Mouse (Mus musculus): ENCODE results near the gene Fchsd2. TPM values are rescaled to one million over a fixed set of nuclear protein-coding genes. Genes with fewer than 3 reads are reported as not detected.

Gene Fchsd2
- polyA plus RNA-seq, 2 experiments = 3.1 to 3.3 TPM

DNA sequence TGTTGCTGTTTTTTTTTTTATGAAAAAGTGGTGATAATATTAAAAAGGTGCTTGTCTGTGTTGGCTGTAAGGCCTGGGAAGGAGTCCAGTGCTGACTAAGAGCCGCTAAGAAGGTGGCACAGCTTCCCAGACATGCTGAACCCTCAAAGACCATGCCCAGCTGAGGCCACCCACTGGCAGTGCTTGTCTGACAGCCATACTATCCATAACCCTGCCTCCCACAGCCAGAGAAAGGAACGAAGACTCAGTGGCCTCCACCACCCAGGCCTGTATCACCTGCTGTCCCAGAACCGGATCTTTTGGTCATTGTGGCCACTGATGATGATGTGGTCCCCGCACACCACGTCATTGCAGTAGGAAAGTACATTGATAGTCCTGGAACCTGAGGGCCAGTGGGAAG is 198.5 kb downstream of the Fchsd2 start:
- ATAC-seq (ENCODE audit: insufficient read depth) = no peak
- TF ChIP-seq CTCF (IDR thresholded peaks at IDR 0.05; ENCODE audit: low read depth) (no peak), EP300 (IDR thresholded peaks at IDR 0.05; ENCODE audit: low read depth) (no peak)
- no peak overlapping the region for H3K4me3 ChIP-seq (ENCODE audit: insufficient read depth in 1 of 2, low read depth in 2 of 2, low read length in 2 of 2)

DNA sequence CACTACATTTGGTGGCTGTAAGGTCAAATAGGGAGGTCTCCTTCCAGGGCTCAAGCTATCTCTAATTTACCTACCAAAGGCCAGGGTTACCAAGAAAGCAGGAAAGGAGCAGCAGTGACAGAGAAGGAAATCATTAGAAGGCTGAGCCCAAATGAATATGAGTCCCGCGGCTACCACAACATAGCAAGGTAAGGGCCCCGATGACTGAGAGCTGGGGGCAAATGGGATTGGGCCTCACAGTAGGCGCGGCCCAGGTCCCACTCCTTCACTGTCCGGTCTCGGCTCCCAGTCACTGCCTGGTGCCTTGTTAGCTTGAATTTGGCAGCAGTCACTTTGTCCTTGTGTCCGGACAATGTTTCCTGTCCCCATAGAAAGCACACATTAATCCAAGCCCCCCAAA is 199.0 kb downstream of the Fchsd2 start:
- H3K36me3 ChIP-seq (replicated peaks; ENCODE audit: control insufficient read depth, insufficient read depth, low read depth) = no peaks in the 10 kb centered on the region
- DNase-seq (ENCODE audit: low read depth in 3 of 3, low spot score in 3 of 3) = no peak
- H3K9ac ChIP-seq (replicated peaks) = no peak overlapping the region
- no peaks in the 10 kb centered on the region for H3K9me3 ChIP-seq (ENCODE audit: control insufficient read depth, low read length)
- no peak for ATAC-seq (ENCODE audit: insufficient read depth)
- H3K27me3 ChIP-seq (ENCODE audit: control insufficient read depth, insufficient read depth, low read length) = no peaks in the 10 kb centered on the region; the same call in 1 of the 2 replicates
- TF ChIP-seq EP300 (IDR thresholded peaks at IDR 0.05; ENCODE audit: low read depth) = no peak
- no peak for TF ChIP-seq CTCF (IDR thresholded peaks at IDR 0.05; ENCODE audit: low read depth)
- H3K4me1 ChIP-seq (replicated peaks; ENCODE audit: control insufficient read depth in 2 of 2, insufficient read depth in 2 of 2, low read length in 1 of 2) = no peaks in the 10 kb centered on the region
- WGBS (ENCODE audit: insufficient replicate concordance) = 86% methylated on average over 8 of the region's 8 CpGs
- no peak overlapping the region for H3K4me2 ChIP-seq (ENCODE audit: low read depth)
- no peak overlapping the region for H3K4me3 ChIP-seq (ENCODE audit: insufficient read depth in 1 of 2, low read depth in 2 of 2, low read length in 2 of 2)
- H3K27ac ChIP-seq = no peak overlapping the region

More for the DNA sequence above, 198.5 kb downstream of the Fchsd2 start:
- H3K36me3 ChIP-seq (replicated peaks; ENCODE audit: control insufficient read depth, insufficient read depth, low read depth) = no peaks in the 10 kb centered on the region
- no peak overlapping the region for H3K9ac ChIP-seq (replicated peaks)
- no peaks in the 10 kb centered on the region for H3K9me3 ChIP-seq (ENCODE audit: control insufficient read depth, low read length)
- WGBS (ENCODE audit: insufficient replicate concordance) = 67% methylated on average over 5 of the region's 5 CpGs
- H3K4me1 ChIP-seq (replicated peaks; ENCODE audit: control insufficient read depth in 2 of 2, insufficient read depth in 2 of 2, low read length in 1 of 2) = no peaks in the 10 kb centered on the region
- H3K4me2 ChIP-seq (ENCODE audit: low read depth) = no peak overlapping the region
- no peak overlapping the region for H3K27ac ChIP-seq
- no peak for DNase-seq (ENCODE audit: low read depth in 3 of 3, low spot score in 3 of 3)
- no peaks in the 10 kb centered on the region; the same call in 1 of the 2 replicates for H3K27me3 ChIP-seq (ENCODE audit: control insufficient read depth, insufficient read depth, low read length)

DNA sequence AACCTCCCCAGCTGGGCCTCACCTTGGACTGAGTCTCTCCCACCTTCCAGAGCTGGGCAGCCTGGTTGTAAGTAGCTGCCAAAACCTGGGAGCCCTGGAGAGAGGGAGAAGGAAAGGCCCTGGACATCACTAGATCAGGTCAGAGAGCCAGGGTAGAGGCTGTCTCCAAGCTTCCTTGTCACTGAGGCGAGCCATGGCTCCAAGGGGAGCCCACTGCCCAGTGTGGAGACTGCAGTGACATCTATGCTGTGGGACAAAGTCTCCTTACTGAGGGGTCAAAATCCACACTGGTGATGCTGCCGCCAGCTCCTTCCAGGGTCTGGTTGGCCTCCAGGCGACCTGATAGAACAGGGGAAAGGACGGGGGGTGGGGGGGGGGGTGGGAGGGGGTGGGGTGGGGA is 199.4 kb downstream of the Fchsd2 start:
- Histone ChIP-seq H3K9ac (replicated peaks) (no peak overlapping the region), H3K4me1 (replicated peaks; ENCODE audit: control insufficient read depth in 2 of 2, insufficient read depth in 2 of 2, low read length in 1 of 2) (no peaks in the 10 kb centered on the region), H3K4me2 (ENCODE audit: low read depth) (no peak overlapping the region), H3K9me3 (ENCODE audit: control insufficient read depth, low read length) (no peaks in the 10 kb centered on the region), H3K27ac (no peak overlapping the region), H3K4me3 (ENCODE audit: insufficient read depth in 1 of 2, low read depth in 2 of 2, low read length in 2 of 2) (no peak overlapping the region), H3K27me3 (ENCODE audit: control insufficient read depth, insufficient read depth, low read length) (no peaks in the 10 kb centered on the region; the same call in 1 of the 2 replicates), H3K36me3 (replicated peaks; ENCODE audit: control insufficient read depth, insufficient read depth, low read depth) (no peaks in the 10 kb centered on the region)
- 77% methylated on average over 4 of the region's 4 CpGs for WGBS (ENCODE audit: insufficient replicate concordance)
- no peak for DNase-seq (ENCODE audit: low read depth in 3 of 3, low spot score in 3 of 3)
- ATAC-seq (ENCODE audit: insufficient read depth) = no peak
- no peak for TF ChIP-seq CTCF (IDR thresholded peaks at IDR 0.05; ENCODE audit: low read depth)
- no peak for TF ChIP-seq EP300 (IDR thresholded peaks at IDR 0.05; ENCODE audit: low read depth)

DNA sequence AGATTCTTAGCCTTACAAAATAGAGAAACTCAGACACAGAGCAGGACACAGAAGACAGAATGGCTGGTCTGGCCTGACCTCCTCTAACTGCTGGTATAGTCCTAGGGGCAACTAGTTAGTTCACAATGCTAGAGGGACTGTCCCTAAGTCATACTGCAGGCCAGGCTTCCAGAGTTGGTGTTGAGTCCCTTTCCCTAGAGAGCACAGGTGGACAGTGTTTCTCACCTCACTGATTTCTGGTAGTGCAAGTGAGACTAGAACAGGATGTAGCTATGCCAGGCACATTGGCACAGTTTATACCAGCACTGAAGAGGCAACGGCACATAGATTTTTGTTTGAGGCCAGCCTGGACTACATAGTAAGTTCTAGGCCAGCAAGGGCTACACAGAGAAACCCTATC is 200.0 kb downstream of the Fchsd2 start:
- DNase-seq (ENCODE audit: low read depth in 3 of 3, low spot score in 3 of 3) (no peak), ATAC-seq (ENCODE audit: insufficient read depth) (no peak)
- no peaks in the 10 kb centered on the region for H3K9me3 ChIP-seq (ENCODE audit: control insufficient read depth, low read length)
- no peak overlapping the region for H3K4me2 ChIP-seq (ENCODE audit: low read depth)
- H3K27me3 ChIP-seq (ENCODE audit: control insufficient read depth, insufficient read depth, low read length) = no peaks in the 10 kb centered on the region; the same call in 1 of the 2 replicates
- H3K36me3 ChIP-seq (replicated peaks; ENCODE audit: control insufficient read depth, insufficient read depth, low read depth) = no peaks in the 10 kb centered on the region
- no peaks in the 10 kb centered on the region for H3K4me1 ChIP-seq (replicated peaks; ENCODE audit: control insufficient read depth in 2 of 2, insufficient read depth in 2 of 2, low read length in 1 of 2)
- 88% methylated on average over 1 of the region's 1 CpGs for WGBS (ENCODE audit: insufficient replicate concordance)
- no peak for TF ChIP-seq CTCF (IDR thresholded peaks at IDR 0.05; ENCODE audit: low read depth)
- TF ChIP-seq EP300 (IDR thresholded peaks at IDR 0.05; ENCODE audit: low read depth) = no peak
- H3K27ac ChIP-seq = no peak overlapping the region
- no peak overlapping the region for H3K4me3 ChIP-seq (ENCODE audit: insufficient read depth in 1 of 2, low read depth in 2 of 2, low read length in 2 of 2)
- no peak overlapping the region for H3K9ac ChIP-seq (replicated peaks)

DNA sequence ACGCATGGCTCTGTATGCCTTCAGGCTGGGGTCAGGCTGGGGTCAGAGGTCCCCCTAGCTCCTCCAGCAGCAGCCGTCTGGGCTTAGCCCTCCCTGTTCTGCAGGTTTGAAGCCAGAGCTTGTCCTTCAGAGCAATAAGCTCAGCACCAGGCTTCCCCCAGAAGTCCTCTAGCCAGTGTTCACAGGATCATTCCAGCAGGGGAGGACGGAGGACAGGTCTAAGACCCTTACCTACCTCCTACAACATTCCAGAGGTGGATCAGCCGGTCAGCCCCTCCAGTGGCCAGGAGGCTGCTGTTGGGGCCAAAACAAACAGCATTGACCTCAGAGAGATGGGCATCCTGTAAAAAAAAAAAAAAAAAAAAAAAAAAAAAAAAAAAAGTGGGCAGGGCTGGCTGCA is 200.5 kb downstream of the Fchsd2 start:
- no peaks in the 10 kb centered on the region for H3K36me3 ChIP-seq (replicated peaks; ENCODE audit: control insufficient read depth, insufficient read depth, low read depth)

More for the DNA sequence above, 200.5 kb downstream of the Fchsd2 start:
- ATAC-seq (ENCODE audit: insufficient read depth) = no peak
- no peak for TF ChIP-seq EP300 (IDR thresholded peaks at IDR 0.05; ENCODE audit: low read depth)
- TF ChIP-seq CTCF (IDR thresholded peaks at IDR 0.05; ENCODE audit: low read depth) = no peak
- Histone ChIP-seq H3K4me3 (ENCODE audit: insufficient read depth in 1 of 2, low read depth in 2 of 2, low read length in 2 of 2) (no peak overlapping the region), H3K27me3 (ENCODE audit: control insufficient read depth, insufficient read depth, low read length) (no peaks in the 10 kb centered on the region; the same call in 1 of the 2 replicates), H3K4me2 (ENCODE audit: low read depth) (no peak overlapping the region), H3K4me1 (replicated peaks; ENCODE audit: control insufficient read depth in 2 of 2, insufficient read depth in 2 of 2, low read length in 1 of 2) (no peaks in the 10 kb centered on the region), H3K9me3 (ENCODE audit: control insufficient read depth, low read length) (no peaks in the 10 kb centered on the region), H3K9ac (replicated peaks) (no peak overlapping the region), H3K27ac (no peak overlapping the region)
- no peak for DNase-seq (ENCODE audit: low read depth in 3 of 3, low spot score in 3 of 3)
- WGBS (ENCODE audit: insufficient replicate concordance) = 59% methylated on average over 4 of the region's 4 CpGs
